Mouse (Mus musculus) adrenal gland, adult 8-10 months (tissue): Measurements from ENCODE around the gene Ccdc167. TPM values are rescaled to one million over a fixed set of nuclear protein-coding genes. Genes with fewer than 3 reads are reported as not detected.
A peak's percentile ranks its signal among the peaks of the same experiment; 100 is the strongest.
"Not testable (repeated sequence)": the region's sequence is repeated elsewhere in the genome, so short reads cannot be mapped to it uniquely, and the experiment has no call there.

ENCODE experiments used
- DNase-seq: peaks from one replicate; pipeline ENCODE4 v3.0.0; 2022
- total RNA-seq, 4 experiments: library from RNA; stranded (reverse); gene quantifications; 2 replicates each; pipeline ENCODE4 v1.2.4; 2022

Gene Ccdc167
- total RNA-seq, 4 experiments from 2014 or later: 11.0 to 18.0 (median 14.2) TPM

DNA sequence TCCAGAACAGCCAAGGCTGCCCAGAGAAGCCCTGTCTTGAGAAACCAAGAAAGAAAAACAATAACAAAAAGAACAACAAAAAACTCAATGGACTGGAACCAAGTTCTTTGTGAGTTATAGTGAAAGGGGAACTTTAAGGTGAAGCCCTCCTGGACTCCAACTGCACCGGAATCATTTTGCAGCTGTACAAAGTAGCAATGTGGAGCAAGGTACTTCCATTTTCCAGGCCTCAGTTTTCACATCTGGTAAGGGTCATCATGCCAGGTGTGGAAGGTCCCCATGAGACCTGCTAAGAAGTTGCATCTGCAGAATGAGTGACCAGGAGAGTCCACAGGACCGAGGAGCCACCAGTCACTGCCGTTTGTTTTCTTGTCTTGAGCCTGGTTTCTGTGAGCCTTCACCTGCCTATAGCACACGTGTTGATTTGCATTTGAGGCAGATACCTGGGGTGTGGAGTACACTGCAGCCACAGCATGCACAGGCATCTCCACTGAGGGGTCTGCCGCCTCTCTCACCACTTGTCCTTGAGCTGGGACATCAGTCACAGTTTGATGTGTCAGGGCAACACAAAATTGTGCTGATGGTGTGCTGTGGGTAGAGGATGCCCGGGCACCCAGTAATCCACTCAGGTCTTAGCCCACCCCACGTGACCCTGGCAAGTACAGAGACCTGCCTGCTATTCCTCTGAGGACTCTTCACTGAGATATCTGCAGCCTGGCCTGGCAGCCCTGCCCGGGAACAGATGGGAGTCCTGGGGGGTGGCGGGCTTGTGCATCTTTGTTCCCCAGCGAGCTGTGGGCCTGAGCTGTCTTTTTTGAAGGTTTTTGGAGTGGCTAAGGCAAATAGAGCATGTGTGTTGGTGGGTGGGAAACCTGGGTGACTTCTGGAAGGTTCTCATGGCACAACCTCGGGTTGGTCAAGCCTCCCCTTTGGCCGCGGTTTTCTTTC, 3.1 kb upstream of the Ccdc167 start:
- no peak for DNase-seq

GRCm38 (mm10) chr17:29718660-29719059, 1.8 kb upstream of the Ccdc167 start:
- no peak for DNase-seq

DNA sequence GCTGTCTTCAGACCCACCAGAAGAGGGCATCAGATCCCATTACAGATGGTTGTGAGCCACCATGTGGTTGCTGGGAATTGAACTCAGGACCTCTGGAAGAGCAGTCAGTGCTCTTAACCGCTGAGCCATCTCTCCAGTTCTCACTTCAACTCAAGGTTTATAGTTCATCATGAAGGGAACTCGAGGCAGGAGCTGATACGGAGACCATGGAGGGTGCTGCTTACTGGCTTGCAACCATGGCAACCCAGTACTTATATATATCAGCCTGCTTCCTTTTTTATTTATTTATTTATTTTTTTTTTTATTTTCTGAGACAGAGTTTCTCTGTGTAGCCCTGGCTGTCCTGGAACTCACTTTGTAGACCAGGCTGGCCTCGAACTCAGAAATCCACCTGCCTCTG, 3.1 kb downstream of the Ccdc167 start:
- DNase-seq: not testable (repeated sequence)

- DNase-seq: no peak
Observed at GRCm38 (mm10) chr17:29712565-29712964, 4.3 kb downstream of the Ccdc167 start.

DNA sequence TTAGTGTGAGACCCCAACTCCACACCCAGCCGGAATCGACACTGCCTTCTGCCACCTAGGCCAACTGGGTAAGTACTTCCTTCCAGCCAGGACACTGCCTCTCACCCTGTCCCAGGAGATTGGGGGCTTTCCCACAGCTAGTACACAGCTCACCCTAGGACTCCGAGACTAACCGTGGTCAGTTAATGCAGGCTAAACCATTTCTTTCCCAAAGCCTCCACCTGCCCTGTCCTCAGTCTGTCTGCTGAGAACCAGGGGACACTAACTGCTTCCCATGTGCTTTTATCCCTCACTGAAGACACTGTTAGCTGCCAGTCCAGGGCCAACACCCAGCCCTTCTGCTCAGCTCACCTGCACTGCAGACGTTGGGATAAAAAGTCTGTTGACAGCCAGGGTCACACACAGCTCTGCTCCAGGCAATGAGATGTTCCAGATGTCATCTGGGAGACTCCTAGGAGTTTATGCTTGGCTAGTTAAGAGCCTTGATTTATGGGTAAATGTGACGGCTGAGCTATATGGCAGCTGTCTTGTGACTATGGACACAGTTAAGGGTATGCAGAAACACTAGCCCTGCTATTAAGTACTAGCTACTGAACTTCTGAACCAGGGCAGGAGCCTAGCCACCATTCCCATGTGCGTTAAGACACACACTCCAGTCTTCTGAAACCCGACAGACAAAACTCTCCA, 5.0 kb downstream of the Ccdc167 start:
- DNase-seq: no peak

DNA sequence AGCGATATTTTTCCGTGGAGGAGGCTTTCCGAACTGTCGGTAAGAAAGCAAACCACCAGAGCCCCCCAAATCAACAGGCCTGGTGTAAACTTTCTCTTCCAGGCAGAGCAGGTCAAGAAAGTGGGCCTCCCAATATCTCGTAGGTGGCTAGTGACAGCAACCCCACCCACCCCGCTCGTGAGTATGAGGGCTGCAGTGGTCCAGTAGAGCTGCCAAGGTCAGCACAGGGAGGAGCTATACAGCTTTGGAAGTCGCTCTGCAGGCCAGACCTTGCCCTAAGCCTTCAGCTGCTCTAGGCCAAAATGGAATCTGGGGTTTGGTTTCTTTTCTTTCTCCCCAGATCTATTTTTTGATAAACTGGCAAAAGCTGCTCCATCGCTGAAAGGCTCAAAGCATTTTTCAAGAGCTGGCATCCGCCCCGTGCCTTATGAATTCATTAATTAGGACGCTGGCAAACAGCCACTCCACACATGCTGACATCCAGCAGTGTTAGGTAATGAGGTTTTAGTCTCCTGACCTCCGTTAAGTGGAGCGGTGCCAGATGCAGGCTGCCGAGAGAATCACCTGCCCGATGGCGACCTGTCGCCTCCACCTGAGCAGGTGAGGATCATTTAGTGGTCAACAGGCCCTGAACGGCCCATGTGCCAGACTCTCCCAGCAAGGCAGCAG, 5.6 kb downstream of the Ccdc167 start:
- DNase-seq: peak; percentile 24

- no peak for DNase-seq
Observed at GRCm38 (mm10) chr17:29710562-29711044, 6.2 kb downstream of the Ccdc167 start.

DNA sequence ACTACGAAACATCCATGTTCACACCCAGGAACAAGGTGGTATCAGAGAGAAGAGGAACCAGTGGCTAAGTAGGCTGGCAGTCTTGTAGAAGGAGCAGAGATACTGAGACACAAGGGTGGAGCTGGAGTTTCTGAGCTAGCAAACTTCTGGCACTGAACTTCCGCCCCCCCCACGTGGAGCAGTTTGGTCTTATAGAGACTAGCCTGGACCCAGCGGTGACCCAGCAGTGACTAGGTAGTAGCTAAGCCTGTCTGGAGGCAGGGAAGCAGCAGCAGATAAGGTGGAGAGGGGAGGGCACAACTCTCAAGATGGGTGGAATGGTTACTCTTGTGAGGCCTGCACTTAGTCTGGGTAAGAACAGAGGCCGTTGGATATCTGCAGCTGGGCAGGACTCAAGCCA, 8.1 kb downstream of the Ccdc167 start:
- no peak for DNase-seq

DNA sequence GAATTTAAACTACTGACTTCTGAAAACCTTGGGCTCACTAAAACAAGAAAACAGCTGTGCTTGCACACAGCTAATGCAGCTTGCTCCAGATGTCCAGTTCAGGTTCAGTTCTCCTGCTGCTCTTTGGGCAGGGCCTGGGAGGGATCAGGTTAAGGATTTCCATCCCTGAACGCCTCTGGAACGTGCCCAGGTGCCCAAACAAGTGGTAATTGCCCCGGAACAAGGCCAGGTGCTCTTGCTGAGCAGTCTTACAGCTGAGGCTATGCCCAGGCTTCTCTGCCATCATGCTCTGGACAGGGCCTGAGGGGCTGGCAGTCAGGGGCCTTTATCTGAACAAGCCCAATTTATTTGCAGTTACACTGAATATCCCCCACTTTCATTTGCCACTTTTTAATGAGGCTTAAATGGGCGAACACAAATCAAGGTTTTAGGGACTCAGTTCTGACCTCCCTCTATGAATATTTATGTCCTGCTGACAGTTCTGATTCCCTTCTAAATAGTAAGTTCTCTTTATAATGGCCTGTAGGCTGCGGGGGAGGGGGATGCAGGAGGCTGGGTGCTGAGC, 9.8 kb downstream of the Ccdc167 start:
- DNase-seq: no peak

DNA sequence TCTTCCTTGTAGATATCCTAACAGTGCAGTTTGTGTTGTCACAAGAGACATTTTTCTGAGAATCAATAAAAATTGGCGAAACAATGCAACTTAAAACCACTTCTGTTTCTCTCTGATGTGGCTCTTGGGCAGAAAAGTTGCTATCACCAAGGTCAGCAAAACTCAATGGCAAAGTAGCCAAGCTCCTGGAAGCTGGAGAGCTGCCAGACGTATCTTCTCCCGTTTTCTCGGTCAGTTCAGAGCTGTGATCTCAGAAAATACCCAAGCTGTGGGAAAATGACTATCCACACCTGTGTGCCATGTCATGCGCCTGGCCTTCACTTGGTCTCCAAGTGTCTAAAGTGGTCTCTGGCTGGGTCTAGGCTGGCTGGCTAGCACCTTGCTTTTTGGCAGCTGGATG, 11.0 kb downstream of the Ccdc167 start:
- no peak for DNase-seq

DNA sequence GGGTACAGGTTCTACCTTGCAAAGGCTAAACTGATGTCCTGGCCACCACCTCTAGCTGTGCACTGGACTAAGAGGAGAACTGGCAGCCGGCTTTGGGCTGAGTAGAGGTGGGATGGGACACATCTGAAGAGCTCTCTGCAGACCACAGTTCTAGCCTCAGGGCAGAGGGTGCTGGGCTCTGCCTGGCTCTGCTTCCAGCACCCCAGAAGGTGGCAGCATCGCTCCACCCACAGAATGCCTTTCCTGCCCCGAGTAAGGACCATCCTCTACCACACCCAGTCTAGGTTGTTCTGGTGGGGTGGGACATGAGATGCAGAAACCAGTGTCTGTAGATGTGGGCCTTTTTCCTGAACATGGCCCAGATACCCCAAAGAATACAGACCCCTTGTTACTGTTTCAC, 12.1 kb downstream of the Ccdc167 start:
- no peak for DNase-seq

- no peak for DNase-seq
Observed at GRCm38 (mm10) chr17:29702938-29703710, 13.7 kb downstream of the Ccdc167 start.

- DNase-seq: no peak
Observed at GRCm38 (mm10) chr17:29700573-29700972, 16.3 kb downstream of the Ccdc167 start.

DNA sequence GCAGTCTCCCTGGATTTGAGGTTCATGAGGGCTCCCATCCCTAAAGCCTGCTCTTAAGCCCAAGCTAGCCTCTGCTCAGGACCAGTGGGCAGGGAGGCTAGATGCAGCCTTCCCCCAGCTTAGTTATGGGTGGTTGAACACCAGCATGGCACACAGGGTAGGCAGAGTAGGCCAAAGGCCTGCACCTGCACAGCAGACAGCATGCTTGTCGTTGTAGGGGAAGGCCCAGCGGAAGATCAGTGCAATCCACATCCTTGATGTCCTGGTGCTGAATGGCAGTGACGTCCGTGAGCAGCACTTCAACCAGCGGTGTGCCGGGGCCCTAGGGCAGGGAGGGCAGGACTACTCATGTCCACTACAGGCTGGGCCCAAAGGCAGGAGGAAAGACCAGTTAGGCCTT, 18.4 kb downstream of the Ccdc167 start:
- no peak for DNase-seq

DNA sequence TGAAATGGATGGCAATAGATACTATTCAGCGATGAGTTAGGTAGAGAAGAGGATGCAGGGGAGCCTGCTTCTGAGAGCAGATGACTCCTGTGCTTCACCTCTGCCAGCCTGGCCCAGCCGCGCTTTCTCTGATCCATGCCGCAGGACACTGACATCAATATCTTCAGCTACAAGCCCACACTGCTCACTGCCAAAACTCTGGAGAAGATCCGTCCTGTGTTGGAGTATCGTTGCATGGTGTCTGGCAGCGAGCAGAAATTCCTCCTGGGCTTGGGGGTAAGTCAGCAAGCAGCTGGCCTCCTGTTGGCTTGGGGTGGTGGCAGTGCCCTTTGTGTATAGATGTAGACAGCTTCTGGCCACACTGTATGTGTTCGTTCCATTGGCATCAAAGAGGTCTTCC, 19.9 kb downstream of the Ccdc167 start:
- DNase-seq: no peak

GRCm38 (mm10) chr17:29694516-29694915, 22.3 kb downstream of the Ccdc167 start:
- no peak for DNase-seq

DNA sequence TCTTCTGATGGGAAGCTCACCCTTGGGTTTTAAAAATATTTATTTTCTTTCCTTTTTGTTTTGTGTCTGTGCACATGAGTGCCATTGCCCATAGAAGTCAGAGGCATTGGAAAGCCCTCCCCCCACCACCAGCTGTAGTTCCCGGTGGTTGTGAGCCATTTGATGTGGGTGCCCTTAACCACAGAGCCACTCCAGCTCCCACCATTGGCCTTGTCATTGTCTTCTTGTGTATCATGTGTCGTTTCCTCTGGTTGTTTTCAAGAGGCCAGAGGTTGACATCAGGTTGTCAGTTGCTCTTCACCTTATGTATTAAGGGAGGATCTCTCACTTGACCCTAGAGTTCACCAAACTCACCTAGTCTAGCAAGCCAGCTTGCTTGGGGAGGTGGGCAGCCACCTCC, 23.3 kb downstream of the Ccdc167 start:
- DNase-seq: no peak

- DNase-seq: no peak
Observed at GRCm38 (mm10) chr17:29692827-29693226, 24.0 kb downstream of the Ccdc167 start.

DNA sequence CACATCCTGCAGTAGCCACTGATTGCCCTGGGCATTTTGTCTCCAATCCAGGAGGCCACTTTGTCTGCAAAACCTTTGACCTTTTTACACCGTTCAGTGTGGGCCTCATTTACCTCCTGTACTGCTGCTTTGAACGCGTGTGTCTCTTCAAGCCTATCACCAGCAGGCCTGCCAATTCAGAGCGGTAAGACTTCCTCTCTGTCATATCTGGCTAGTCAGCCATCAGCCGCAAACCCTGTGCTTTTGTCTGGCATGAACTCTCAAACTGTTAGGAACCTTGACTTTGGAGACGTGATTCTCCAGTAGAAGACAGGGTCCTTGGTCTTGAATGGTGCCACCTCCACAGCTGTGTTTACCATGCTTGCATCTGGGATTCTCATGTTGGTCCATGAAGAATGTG, 26.6 kb downstream of the Ccdc167 start:
- DNase-seq: no peak

DNA sequence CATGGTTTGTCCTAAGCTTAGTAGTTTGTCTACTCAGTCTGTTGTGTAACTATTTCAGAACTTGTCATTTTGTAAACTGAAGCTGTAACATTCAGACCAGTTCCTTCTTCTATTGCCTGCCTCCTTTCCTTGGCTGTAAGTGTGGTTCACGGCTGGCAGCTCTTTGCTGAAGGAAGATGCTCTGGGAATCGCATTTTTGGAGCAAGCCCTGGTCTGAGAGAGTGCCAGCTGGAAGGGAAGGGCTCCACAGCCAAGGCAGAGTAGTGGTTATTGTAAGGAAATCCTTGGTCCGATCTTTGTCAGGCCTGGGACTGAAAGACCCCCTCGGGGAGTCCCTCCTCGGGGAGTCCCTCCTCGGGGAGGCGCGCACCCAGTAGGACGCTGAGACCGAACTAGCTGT, 28.2 kb downstream of the Ccdc167 start:
- DNase-seq: no peak

DNA sequence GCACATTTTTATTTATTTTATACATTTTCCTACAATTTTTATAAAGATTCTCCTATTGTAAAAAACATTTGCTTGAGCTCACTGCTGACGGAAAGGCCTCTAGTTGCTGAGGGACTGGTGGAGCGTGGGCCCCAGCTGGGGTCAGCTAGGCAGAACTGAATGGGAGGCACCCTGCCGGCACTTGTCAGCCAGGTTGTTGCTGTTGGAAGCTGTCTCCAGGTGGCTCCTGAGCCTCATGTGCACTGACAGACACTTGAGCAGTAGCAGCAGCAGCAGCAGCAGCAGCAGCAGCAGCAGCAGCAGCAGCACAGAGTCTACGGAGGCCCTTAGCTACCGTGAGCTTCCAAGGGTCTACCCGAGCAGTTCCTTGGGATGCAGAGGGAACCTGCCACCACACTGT, 29.5 kb downstream of the Ccdc167 start:
- DNase-seq: no peak

DNA sequence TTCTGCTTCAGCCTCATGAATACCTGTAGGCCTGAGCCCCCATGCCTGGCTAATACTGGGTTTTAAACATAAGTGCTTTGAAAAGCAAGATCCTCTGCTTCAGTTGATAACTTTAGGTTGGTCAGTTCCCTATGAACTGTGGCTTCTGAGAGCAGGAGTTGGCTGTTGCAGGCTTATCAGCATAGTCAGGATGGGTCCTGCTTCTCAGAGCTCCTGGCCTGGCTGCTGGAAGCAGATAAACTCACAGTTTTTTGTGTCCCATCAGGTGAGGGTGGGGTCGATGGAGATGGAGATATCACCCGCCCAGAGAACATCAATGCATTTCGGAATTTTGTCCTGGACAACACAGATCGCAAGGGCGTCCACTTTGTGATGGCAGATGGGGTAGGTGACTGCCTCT, 30.1 kb downstream of the Ccdc167 start:
- no peak for DNase-seq
